Mouse (Mus musculus): Measurements from ENCODE around the gene Nek8. TPM values are rescaled to one million over a fixed set of nuclear protein-coding genes. Genes with fewer than 3 reads are reported as not detected.

Nek8 gene
- 10.2 and 11.1 TPM in 2 replicates for polyA plus RNA-seq (2016; fragmentation: Nextera tagmentation; extraction: Ambion mirVana)

GRCm38 (mm10) chr11:78176402-78176862, at the start of gene Nek8, which contains the start of gene Tlcd1:
TSS of gene Nek8 (minus strand) at chr11:78176675.
TSS of gene Tlcd1 (plus strand) at chr11:78176711.
- peak within 1 kb of the TSS; percentile 54 for H3K4me3 ChIP-seq
- H3K9me3 ChIP-seq = no peaks in the 10 kb centered on the region
- ATAC-seq (ENCODE audit: low FRiP score, low read depth) = 0 out of 2 replicates have a peak, but pooled peaks have one; percentile 27
- H3K27me3 ChIP-seq (replicated peaks) = no peaks in the 10 kb centered on the region
- peaks cover 43% of the 10 kb centered on the region for H3K4me1 ChIP-seq
- peak within 1 kb of the TSS; percentile 72 for H3K9ac ChIP-seq
- H3K36me3 ChIP-seq = peaks cover 20% of the 10 kb centered on the region
- H3K4me2 ChIP-seq (replicated peaks) = peak within 1 kb of the TSS; percentile 91
- H3K27ac ChIP-seq = no peak within 1 kb of the TSS
- under 1% methylated on average over 32 of the region's 32 CpGs for WGBS

- ATAC-seq (ENCODE audit: low FRiP score, low read depth) = no peak
- Histone ChIP-seq H3K36me3 (peaks cover 94% of the 10 kb centered on the region), H3K27me3 (replicated peaks) (no peaks in the 10 kb centered on the region), H3K4me3 (no peak overlapping the region), H3K9ac (no peak overlapping the region), H3K4me1 (no peaks in the 10 kb centered on the region), H3K27ac (no peak overlapping the region), H3K4me2 (replicated peaks) (no peak overlapping the region), H3K9me3 (no peaks in the 10 kb centered on the region)
- 93% methylated on average over 4 of the region's 4 CpGs for WGBS
Measured at GRCm38 (mm10) chr11:78223586-78223985, 47.1 kb upstream of the Nek8 start.

- no peak overlapping the region for H3K4me3 ChIP-seq
- no peaks in the 10 kb centered on the region for H3K27me3 ChIP-seq (replicated peaks)
- H3K27ac ChIP-seq = no peak overlapping the region
- no peaks in the 10 kb centered on the region for H3K9me3 ChIP-seq
- H3K9ac ChIP-seq = no peak overlapping the region
- no peak for ATAC-seq (ENCODE audit: low FRiP score, low read depth)
- 78% methylated on average over 11 of the region's 11 CpGs for WGBS
- H3K36me3 ChIP-seq = peaks cover 94% of the 10 kb centered on the region
- H3K4me2 ChIP-seq (replicated peaks) = no peak overlapping the region
- H3K4me1 ChIP-seq = no peaks in the 10 kb centered on the region
Measured at GRCm38 (mm10) chr11:78215709-78216317, 39.3 kb upstream of the Nek8 start.

GRCm38 (mm10) chr11:78213086-78213817, 36.8 kb upstream of the Nek8 start:
- no peak for ATAC-seq (ENCODE audit: low FRiP score, low read depth)
- H3K4me2 ChIP-seq (replicated peaks) = no peak overlapping the region
- no peaks in the 10 kb centered on the region for H3K4me1 ChIP-seq
- H3K9ac ChIP-seq = no peak overlapping the region
- WGBS = 97% methylated on average over 14 of the region's 14 CpGs
- H3K27me3 ChIP-seq (replicated peaks) = no peaks in the 10 kb centered on the region
- no peak overlapping the region for H3K4me3 ChIP-seq
- no peaks in the 10 kb centered on the region for H3K9me3 ChIP-seq
- peaks cover 96% of the 10 kb centered on the region for H3K36me3 ChIP-seq
- H3K27ac ChIP-seq = no peak overlapping the region

- H3K36me3 ChIP-seq = peaks cover 98% of the 10 kb centered on the region
- no peak for ATAC-seq (ENCODE audit: low FRiP score, low read depth)
- no peaks in the 10 kb centered on the region for H3K27me3 ChIP-seq (replicated peaks)
- no peak overlapping the region for H3K9ac ChIP-seq
- H3K9me3 ChIP-seq = no peaks in the 10 kb centered on the region
- no peak overlapping the region for H3K4me3 ChIP-seq
- no peak overlapping the region for H3K4me2 ChIP-seq (replicated peaks)
- no peak overlapping the region for H3K27ac ChIP-seq
- H3K4me1 ChIP-seq = peaks cover 8% of the 10 kb centered on the region
- 93% methylated on average over 5 of the region's 5 CpGs for WGBS
Measured at GRCm38 (mm10) chr11:78211513-78211912, 35.0 kb upstream of the Nek8 start.

GRCm38 (mm10) chr11:78210615-78211014, 34.1 kb upstream of the Nek8 start:
- Histone ChIP-seq H3K4me2 (replicated peaks) (no peak overlapping the region), H3K4me3 (no peak overlapping the region), H3K27ac (no peak overlapping the region), H3K9me3 (no peaks in the 10 kb centered on the region), H3K27me3 (replicated peaks) (no peaks in the 10 kb centered on the region), H3K4me1 (peaks cover 17% of the 10 kb centered on the region), H3K36me3 (peaks cover 94% of the 10 kb centered on the region), H3K9ac (no peak overlapping the region)
- 71% methylated on average over 7 of the region's 7 CpGs for WGBS
- no peak for ATAC-seq (ENCODE audit: low FRiP score, low read depth)

- no peak overlapping the region for H3K27ac ChIP-seq
- no peak overlapping the region for H3K9ac ChIP-seq
- H3K36me3 ChIP-seq = peaks cover 88% of the 10 kb centered on the region
- H3K27me3 ChIP-seq (replicated peaks) = no peaks in the 10 kb centered on the region
- no peak overlapping the region for H3K4me3 ChIP-seq
- no peaks in the 10 kb centered on the region for H3K9me3 ChIP-seq
- WGBS = 96% methylated on average over 6 of the region's 6 CpGs
- H3K4me1 ChIP-seq = peaks cover 25% of the 10 kb centered on the region
- no peak overlapping the region for H3K4me2 ChIP-seq (replicated peaks)
- ATAC-seq (ENCODE audit: low FRiP score, low read depth) = no peak
Measured at GRCm38 (mm10) chr11:78209886-78210285, 33.4 kb upstream of the Nek8 start.

- Histone ChIP-seq H3K4me3 (no peak overlapping the region), H3K27me3 (replicated peaks) (no peaks in the 10 kb centered on the region), H3K4me1 (peaks cover 32% of the 10 kb centered on the region), H3K9ac (no peak overlapping the region), H3K4me2 (replicated peaks) (no peak overlapping the region), H3K27ac (no peak overlapping the region), H3K36me3 (peaks cover 72% of the 10 kb centered on the region), H3K9me3 (no peaks in the 10 kb centered on the region)
- ATAC-seq (ENCODE audit: low FRiP score, low read depth) = no peak
- WGBS = 61% methylated on average over 7 of the region's 7 CpGs
Measured at GRCm38 (mm10) chr11:78207190-78207589, 30.7 kb upstream of the Nek8 start.

GRCm38 (mm10) chr11:78205361-78206206, 29.1 kb upstream of the Nek8 start:
- 0 out of 2 replicates have a peak overlapping the region, but pooled peaks have one; percentile 2 for H3K9ac ChIP-seq
- H3K36me3 ChIP-seq = peaks cover 56% of the 10 kb centered on the region
- H3K4me1 ChIP-seq = peaks cover 32% of the 10 kb centered on the region
- ATAC-seq (ENCODE audit: low FRiP score, low read depth) = peak; percentile 74
- no peaks in the 10 kb centered on the region for H3K9me3 ChIP-seq
- peak overlapping the region; percentile 30 for H3K4me2 ChIP-seq (replicated peaks)
- H3K27ac ChIP-seq = peak overlapping the region; percentile 76
- H3K4me3 ChIP-seq = no peak overlapping the region
- no peaks in the 10 kb centered on the region for H3K27me3 ChIP-seq (replicated peaks)
- 25% methylated on average over 13 of the region's 13 CpGs for WGBS

GRCm38 (mm10) chr11:78204287-78204686, 27.8 kb upstream of the Nek8 start:
- peaks cover 43% of the 10 kb centered on the region for H3K36me3 ChIP-seq
- H3K4me2 ChIP-seq (replicated peaks) = no peak overlapping the region
- H3K9ac ChIP-seq = no peak overlapping the region
- H3K4me3 ChIP-seq = no peak overlapping the region
- H3K4me1 ChIP-seq = peaks cover 32% of the 10 kb centered on the region
- peak overlapping the region; percentile 76; the same call in 1 of the 2 replicates for H3K27ac ChIP-seq
- no peaks in the 10 kb centered on the region for H3K9me3 ChIP-seq
- 51% methylated on average over 6 of the region's 6 CpGs for WGBS
- ATAC-seq (ENCODE audit: low FRiP score, low read depth) = no peak
- H3K27me3 ChIP-seq (replicated peaks) = no peaks in the 10 kb centered on the region

GRCm38 (mm10) chr11:78202372-78202771, 25.9 kb upstream of the Nek8 start:
- Histone ChIP-seq H3K4me1 (peaks cover 32% of the 10 kb centered on the region), H3K4me3 (no peak overlapping the region), H3K9me3 (no peaks in the 10 kb centered on the region), H3K36me3 (peaks cover 24% of the 10 kb centered on the region), H3K4me2 (replicated peaks) (no peak overlapping the region), H3K27me3 (replicated peaks) (no peaks in the 10 kb centered on the region), H3K27ac (no peak overlapping the region), H3K9ac (no peak overlapping the region)
- ATAC-seq (ENCODE audit: low FRiP score, low read depth) = no peak
- WGBS = 100% methylated on average over 3 of the region's 3 CpGs
